Mouse (Mus musculus) stomach, postnatal 0 days (tissue): ENCODE results near the gene Oasl1.
"Not testable (repeated sequence)": the region's sequence is repeated elsewhere in the genome, so short reads cannot be mapped to it uniquely, and the experiment has no call there.

Source experiments
- CTCF ChIP-seq: IDR thresholded peaks from 2 replicates; pipeline ENCODE4 v1.5.1; 2016; ENCODE audit warnings: antibody characterized with exemption, low read depth, mild to moderate bottlenecking, moderate library complexity
- EP300 ChIP-seq: optimal IDR thresholded peaks from 2 replicates; pipeline ENCODE3; 2016; ENCODE audit warnings: antibody characterized with exemption

DNA sequence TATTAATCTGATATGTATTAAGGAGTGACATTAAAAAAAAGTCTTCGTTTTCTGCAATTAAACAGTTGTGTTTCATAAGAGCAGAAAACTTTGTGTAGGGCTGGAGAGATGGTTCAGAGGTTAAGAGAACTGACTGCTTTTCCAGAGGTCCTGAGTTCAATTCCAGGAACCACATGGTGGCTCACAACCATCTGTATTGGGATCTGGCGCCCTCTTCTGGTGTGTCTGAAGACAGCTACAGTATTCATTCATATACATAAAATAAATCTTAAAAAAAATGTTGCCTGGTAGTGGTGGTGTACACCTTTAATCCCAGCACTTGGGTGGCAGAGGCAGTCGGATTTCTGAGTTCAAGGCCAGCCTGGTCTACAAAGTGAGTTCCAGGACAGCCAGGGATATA, 18.1 kb downstream of the Oasl1 start:
- peak; percentile 44 for TF ChIP-seq CTCF
- not testable (repeated sequence) for TF ChIP-seq EP300
